Mouse (Mus musculus) CH12.LX (cell line): ENCODE measurements around the gene Tbcb. TPM values are rescaled to one million over a fixed set of nuclear protein-coding genes. Genes with fewer than 3 reads are reported as not detected.
A peak's percentile ranks its signal among the peaks of the same experiment; 100 is the strongest.

ENCODE experiments used
- DNase-seq: peaks from one replicate; pipeline ENCODE4 v3.0.0-alpha.2; 2013; ENCODE audit errors: extremely low read depth
- H3K27ac ChIP-seq: 2 replicates; pipeline ENCODE4 v1.5.1; 2012; ENCODE audit warnings: low read depth, mild to moderate bottlenecking, control low read depth, moderate library complexity; ENCODE audit not compliant: insufficient read depth
- H3K27me3 ChIP-seq: replicated peaks from 2 replicates; pipeline ENCODE3; 2012; ENCODE audit warnings: inconsistent platforms
- H3K36me3 ChIP-seq, 2 experiments: replicated peaks in 1 of 2; 2 replicates each; pipeline versions ENCODE3 to v1.6.1; 2012; ENCODE audit warnings: inconsistent platforms in 1 of 2, low read length in 1 of 2, mild to moderate bottlenecking in 1 of 2, mixed read lengths in 1 of 2, moderate library complexity in 1 of 2; ENCODE audit not compliant: control insufficient read depth in 1 of 2, insufficient read depth in 1 of 2
- H3K4me1 ChIP-seq, 2 experiments: 2 replicates each; pipeline ENCODE4 v1.6.1; 2012; ENCODE audit warnings: inconsistent platforms in 1 of 2, moderate library complexity in 1 of 2; ENCODE audit not compliant: insufficient read depth in 2 of 2, control insufficient read depth in 1 of 2
- H3K4me2 ChIP-seq: 2 replicates; pipeline ENCODE4 v1.6.1; 2012; ENCODE audit warnings: low read depth, mild to moderate bottlenecking, control low read depth; ENCODE audit not compliant: poor library complexity, insufficient read depth, severe bottlenecking
- H3K4me3 ChIP-seq, 3 experiments: fragments of 150-350 bp in 1 of 3; sonication (generic) in 1 of 3; replicated peaks in 1 of 3; 2 replicates each; pipeline versions ENCODE3 to v1.5.1; 2011 to 2012; ENCODE audit warnings: low read depth in 2 of 3, low read length in 2 of 3, mild to moderate bottlenecking in 2 of 3, moderate library complexity in 2 of 3, control low read depth in 1 of 3, improper control_type of control experiment in 1 of 3, inconsistent platforms in 1 of 3, mixed read lengths in 1 of 3; ENCODE audit not compliant: poor library complexity in 1 of 3
- H3K79me2 ChIP-seq: replicated peaks from 2 replicates; pipeline ENCODE4 v1.6.1; 2012; ENCODE audit warnings: mild to moderate bottlenecking, moderate library complexity; ENCODE audit not compliant: control insufficient read depth, poor library complexity, insufficient read depth, severe bottlenecking; ENCODE audit errors: extremely low read depth
- H3K9ac ChIP-seq: 2 replicates; pipeline ENCODE4 v1.6.1; 2012; ENCODE audit warnings: low read depth, mild to moderate bottlenecking, control low read depth, moderate library complexity; ENCODE audit not compliant: insufficient read depth
- H3K9me3 ChIP-seq: replicated peaks from 2 replicates; pipeline ENCODE3; 2012; ENCODE audit warnings: low read length, inconsistent platforms, mixed read lengths
- BHLHE40 ChIP-seq: IDR thresholded peaks from 2 replicates; pipeline ENCODE4 v1.6.1; 2011; ENCODE audit warnings: mild to moderate bottlenecking, low read depth, low read length, improper control_type of control experiment
- CHD1 ChIP-seq: IDR thresholded peaks from 2 replicates; pipeline ENCODE4 v1.6.1; 2012; ENCODE audit warnings: low read depth, low read length, improper control_type of control experiment, inconsistent platforms
- CHD2 ChIP-seq: IDR thresholded peaks from 2 replicates; pipeline ENCODE4 v1.6.1; 2011; ENCODE audit warnings: low read length, improper control_type of control experiment
- CTCF ChIP-seq, 2 experiments: IDR thresholded peaks in 1 of 2; conservative IDR thresholded peaks in 1 of 2; 2 replicates each; pipeline ENCODE4 v1.5.1; 2011 to 2012; ENCODE audit warnings: low read depth in 2 of 2, low read length in 2 of 2, improper control_type of control experiment in 1 of 2, inconsistent platforms in 1 of 2, mild to moderate bottlenecking in 1 of 2, moderate library complexity in 1 of 2
- E2F4 ChIP-seq: IDR thresholded peaks from 2 replicates; pipeline ENCODE4 v1.6.1; 2011; ENCODE audit warnings: low read depth, low read length, improper control_type of control experiment; ENCODE audit not compliant: insufficient replicate concordance
- EP300 ChIP-seq: IDR thresholded peaks from 2 replicates; pipeline ENCODE4 v1.6.1; 2011; ENCODE audit warnings: low read length, improper control_type of control experiment
- ETS1 ChIP-seq: conservative IDR thresholded peaks from 2 replicates; pipeline ENCODE4 v1.6.1; 2012; ENCODE audit warnings: low read depth, mild to moderate bottlenecking, inconsistent platforms, low read length, improper control_type of control experiment, moderate library complexity
- GABPA ChIP-seq: IDR thresholded peaks from 2 replicates; pipeline ENCODE4 v1.6.1; 2012; ENCODE audit warnings: low read depth, low read length, improper control_type of control experiment, inconsistent platforms; ENCODE audit not compliant: insufficient replicate concordance
- IRF4 ChIP-seq: IDR thresholded peaks from 2 replicates; pipeline ENCODE4 v1.6.1; 2014; ENCODE audit warnings: low read depth, mild to moderate bottlenecking, inconsistent platforms, low read length, improper control_type of control experiment
- JUN ChIP-seq: IDR thresholded peaks from 2 replicates; pipeline ENCODE4 v1.6.1; 2011; ENCODE audit warnings: low read depth, mild to moderate bottlenecking, low read length, improper control_type of control experiment, moderate library complexity; ENCODE audit not compliant: insufficient read depth
- JUND ChIP-seq: conservative IDR thresholded peaks from 2 replicates; pipeline ENCODE4 v1.6.1; 2011; ENCODE audit warnings: low read depth, low read length, improper control_type of control experiment
- KAT2A ChIP-seq: IDR thresholded peaks from 2 replicates; pipeline ENCODE4 v1.6.1; 2012; ENCODE audit warnings: low read length, improper control_type of control experiment, inconsistent platforms; ENCODE audit not compliant: insufficient replicate concordance
- MAZ ChIP-seq: IDR thresholded peaks from 2 replicates; pipeline ENCODE4 v1.6.1; 2012; ENCODE audit warnings: low read depth, mild to moderate bottlenecking, inconsistent platforms, low read length, improper control_type of control experiment, moderate library complexity
- MEF2A ChIP-seq: IDR thresholded peaks from 2 replicates; pipeline ENCODE4 v1.6.1; 2014; ENCODE audit warnings: low read depth, mild to moderate bottlenecking, inconsistent platforms, low read length, improper control_type of control experiment, borderline replicate concordance
- MYC ChIP-seq: IDR thresholded peaks from 2 replicates; pipeline ENCODE4 v1.6.1; 2011; ENCODE audit warnings: low read depth, mild to moderate bottlenecking, improper control_type of control experiment, low read length
- NELFE ChIP-seq: IDR thresholded peaks from 2 replicates; pipeline ENCODE4 v1.6.1; 2011; ENCODE audit warnings: low read depth, low read length, improper control_type of control experiment
- NRF1 ChIP-seq: IDR thresholded peaks from 2 replicates; pipeline ENCODE4 v1.6.1; 2014; ENCODE audit warnings: low read depth, mild to moderate bottlenecking, inconsistent platforms, low read length, improper control_type of control experiment, moderate library complexity
- PAX5 ChIP-seq: IDR thresholded peaks from 2 replicates; pipeline ENCODE4 v1.6.1; 2012; ENCODE audit warnings: low read length, inconsistent platforms, mixed read lengths
- POLR2A ChIP-seq: IDR thresholded peaks from 2 replicates; pipeline ENCODE4 v1.6.1; 2011; ENCODE audit warnings: low read depth, mild to moderate bottlenecking, improper control_type of control experiment, low read length
- POLR2AphosphoS2 ChIP-seq: IDR thresholded peaks from 2 replicates; pipeline ENCODE4 v1.6.1; 2011; ENCODE audit warnings: low read depth, low read length, improper control_type of control experiment
- RAD21 ChIP-seq: IDR thresholded peaks from 2 replicates; pipeline ENCODE4 v1.6.1; 2011; ENCODE audit warnings: low read depth, mild to moderate bottlenecking, low read length, improper control_type of control experiment, moderate library complexity
- SIN3A ChIP-seq: IDR thresholded peaks from 2 replicates; pipeline ENCODE4 v1.6.1; 2012; ENCODE audit warnings: low read length, improper control_type of control experiment, inconsistent platforms
- SMC3 ChIP-seq: IDR thresholded peaks from 2 replicates; pipeline ENCODE4 v1.6.1; 2011; ENCODE audit warnings: low read depth, low read length, improper control_type of control experiment
- TBP ChIP-seq: conservative IDR thresholded peaks from 2 replicates; pipeline ENCODE4 v1.6.1; 2011; ENCODE audit warnings: low read depth, low read length, improper control_type of control experiment
- TCF12 ChIP-seq: IDR thresholded peaks from 2 replicates; pipeline ENCODE4 v1.6.1; 2014; ENCODE audit warnings: low read depth, mild to moderate bottlenecking, inconsistent platforms, low read length, improper control_type of control experiment
- UBTF ChIP-seq: IDR thresholded peaks from 2 replicates; pipeline ENCODE4 v1.6.1; 2012; ENCODE audit warnings: low read depth, mild to moderate bottlenecking, inconsistent platforms, low read length, improper control_type of control experiment, moderate library complexity
- USF1 ChIP-seq: IDR thresholded peaks from 2 replicates; pipeline ENCODE4 v1.6.1; 2014; ENCODE audit warnings: low read depth, mild to moderate bottlenecking, inconsistent platforms, low read length, improper control_type of control experiment
- USF2 ChIP-seq: conservative IDR thresholded peaks from 2 replicates; pipeline ENCODE4 v1.6.1; 2011; ENCODE audit warnings: low read depth, low read length, improper control_type of control experiment
- ZC3H11A ChIP-seq: IDR thresholded peaks from 2 replicates; pipeline ENCODE4 v1.6.1; 2012; ENCODE audit warnings: low read depth, mild to moderate bottlenecking, inconsistent platforms, low read length, improper control_type of control experiment
- ZKSCAN1 ChIP-seq: IDR thresholded peaks from 2 replicates; pipeline ENCODE4 v1.6.1; 2012; ENCODE audit warnings: low read depth, inconsistent platforms, low read length, improper control_type of control experiment, borderline replicate concordance
- ZMIZ1 ChIP-seq: IDR thresholded peaks from 2 replicates; pipeline ENCODE4 v1.6.1; 2012; ENCODE audit warnings: low read depth, mild to moderate bottlenecking, inconsistent platforms, low read length, improper control_type of control experiment
- ZNF384 ChIP-seq: IDR thresholded peaks from 2 replicates; pipeline ENCODE4 v1.6.1; 2012; ENCODE audit warnings: low read depth, low read length, improper control_type of control experiment, inconsistent platforms
- dilution Hi-C: fragments of 300-500 bp; cut with MboI; formaldehyde crosslinking; loops from 2 replicates; pipeline ENCODE4 v1.14.3; 2020; ENCODE audit warnings: low sequenced_read_pairs; ENCODE audit not compliant: extremely low pct_unique_long_range_greater_than_20kb, extremely low pct_ligation_motif_present
- in situ Hi-C: fragments of 300-500 bp; cut with MboI; formaldehyde crosslinking; loops from 3 replicates; pipeline ENCODE4 v1.14.3; 2019; ENCODE audit warnings: low sequenced_read_pairs, low pct_ligation_motif_present, low pct_unique_long_range_greater_than_20kb, mixed read lengths
- polyA plus RNA-seq: library from polyadenylated mRNA; unstranded; fragments of >175 nt; gene quantifications from 2 replicates; pipeline ENCODE4 v1.2.1, GENCODE M21; 2012; ENCODE audit warnings: low read depth; ENCODE audit not compliant: insufficient read length
- total RNA-seq, 2 experiments: library from RNA; depleted of rRNA; stranded (reverse); fragments of 300-350 nt in 1 of 2; fragments of >200 nt in 1 of 2; gene quantifications; 2 replicates each; pipeline ENCODE4 v1.2.3; 2012 to 2014

Tbcb gene
- total and polyA plus RNA-seq, 3 experiments: 57.7 to 89.6 (median 79.9) TPM

DNA sequence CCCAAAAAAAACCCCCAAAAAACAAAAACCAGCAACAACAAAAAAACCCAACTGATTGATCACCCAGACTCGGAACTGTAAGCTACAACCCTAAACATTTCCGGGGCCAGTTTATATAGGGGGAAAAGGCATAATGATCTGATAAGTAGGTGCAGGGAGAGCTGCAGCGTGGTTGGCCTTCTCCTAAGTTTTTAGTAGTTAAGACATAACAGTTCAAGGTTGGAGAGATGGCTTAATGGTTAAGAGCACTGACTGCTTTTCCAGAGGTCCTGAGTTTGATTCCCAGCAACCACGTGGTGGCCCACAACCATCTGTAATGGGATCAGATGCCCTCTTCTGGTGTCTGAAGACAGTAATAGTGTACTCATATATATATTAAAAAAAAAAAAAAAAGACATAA lies 49.5 kb upstream of the Tbcb start:
- no peak overlapping the region for H3K4me2 ChIP-seq
- H3K9ac ChIP-seq: no peak overlapping the region
- H3K79me2 ChIP-seq: peaks cover 5% of the 10 kb centered on the region; the same call in 1 of the 2 replicates
- DNase-seq: no peak
- H3K9me3 ChIP-seq: no peaks in the 10 kb centered on the region
- peaks cover 9% of the 10 kb centered on the region for H3K27me3 ChIP-seq
- TF ChIP-seq JUND (no peak), CHD1 (no peak), BHLHE40 (no peak), MYC (no peak), SMC3 (no peak), UBTF (no peak), SIN3A (no peak), RAD21 (no peak), MAZ (no peak), POLR2AphosphoS2 (no peak), CTCF (conservative IDR thresholded peaks at IDR 0.05 in 1 of 2, IDR thresholded peaks at IDR 0.05 in 1 of 2; ENCODE audit: low read depth in 2 of 2, low read length in 2 of 2) (no peak)
- H3K36me3 ChIP-seq: peaks cover 0 to 8% of the 10 kb centered on the region in 2 experiments
- H3K4me3 ChIP-seq: no peak overlapping the region
- dilution Hi-C loops (no loop called here), in situ Hi-C loops (no loop called here)
- peaks cover 5 to 26% of the 10 kb centered on the region in 2 experiments for H3K4me1 ChIP-seq
- no peak overlapping the region for H3K27ac ChIP-seq

DNA sequence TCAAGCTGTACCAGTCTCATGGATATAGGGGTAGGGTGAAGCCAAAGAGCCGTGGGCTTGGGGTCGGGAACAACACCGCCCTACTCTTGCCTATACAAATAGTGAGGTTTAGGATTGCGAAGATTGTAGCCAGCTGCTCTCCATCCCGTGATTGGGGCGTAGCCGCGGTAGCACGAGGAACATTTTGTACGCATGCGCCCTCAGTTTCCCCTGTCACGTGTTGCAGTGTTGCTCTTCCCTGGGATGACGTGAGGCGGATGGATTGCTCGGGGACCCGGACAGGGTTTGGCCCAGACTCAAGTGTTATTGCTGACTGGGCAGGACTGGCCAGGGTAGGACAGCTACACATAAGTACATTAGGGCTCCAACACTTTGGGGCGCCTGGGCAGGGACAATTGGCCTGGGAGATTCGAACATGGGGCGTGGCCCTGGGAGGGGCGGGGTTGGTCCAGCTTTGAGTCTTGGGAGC lies 48.6 kb upstream of the Tbcb start:
- dilution Hi-C loops: no loop called here
- H3K27me3 ChIP-seq: peaks cover 2% of the 10 kb centered on the region
- in situ Hi-C loops: no loop called here
- TF ChIP-seq SMC3 (no peak), CHD2 (no peak; the same call in 1 of the 2 replicates), ZNF384 (no peak), TBP (no peak; the same call in 1 of the 2 replicates), IRF4 (no peak), JUND (no peak), EP300 (no peak), POLR2A (no peak), TCF12 (0 out of 2 replicates have a peak, but pooled peaks have one; percentile 45), POLR2AphosphoS2 (no peak), CHD1 (peak; percentile 87), PAX5 (no peak), ZC3H11A (no peak), USF2 (peak; percentile 94), NRF1 (peak; percentile 83), ZMIZ1 (no peak; the same call in none of the 2 replicates), USF1 (peak; percentile 93), KAT2A (0 out of 2 replicates have a peak, but pooled peaks have one; percentile 27), NELFE (peak; percentile 15; the same call in 1 of the 2 replicates), GABPA (no peak), JUN (no peak), MYC (peak; percentile 74), RAD21 (no peak), ETS1 (peak; percentile 32), BHLHE40 (peak; percentile 86), E2F4 (no peak), MEF2A (0 out of 2 replicates have a peak, but pooled peaks have one; percentile 25), ZKSCAN1 (no peak)

More for the DNA sequence above, 48.6 kb upstream of the Tbcb start:
- Histone ChIP-seq H3K27ac (peak overlapping the region; percentile 97), H3K36me3 (peaks cover 0 to 10% of the 10 kb centered on the region in 2 experiments), H3K4me1 (peaks cover 5 to 26% of the 10 kb centered on the region in 2 experiments), H3K9ac (peak overlapping the region; percentile 80), H3K79me2 (peaks cover 5% of the 10 kb centered on the region; the same call in 1 of the 2 replicates), H3K4me2 (peak overlapping the region; percentile 60), H3K4me3 (peak overlapping the region; percentile 54 to 76 (median 72)), H3K9me3 (no peaks in the 10 kb centered on the region)
- DNase-seq: peak; percentile 89
